Mouse (Mus musculus) forebrain, embryonic 11.5 days (tissue): Measurements from ENCODE around the gene Ndufa8. TPM values are rescaled to one million over a fixed set of nuclear protein-coding genes. Genes with fewer than 3 reads are reported as not detected.

Source experiments
- ATAC-seq: fragments of 200-750 bp; cut with Nextera tagmentation; replicated peaks from 2 replicates; pipeline ENCODE4 v1.8.0; 2017; ENCODE audit warnings: moderate TSS enrichment; ENCODE audit not compliant: low FRiP score
- DNase-seq: peaks from one replicate; pipeline ENCODE4 v3.0.0-alpha.2; 2017; ENCODE audit warnings: low spot score
- H3K27ac ChIP-seq: fragments of 300-500 bp; sonication (generic); 2 replicates; pipeline ENCODE4 v1.5.1; 2014; ENCODE audit warnings: low read depth, low read length
- H3K27me3 ChIP-seq: fragments of 300-500 bp; sonication (generic); 2 replicates; pipeline ENCODE4 v1.6.1; 2014; ENCODE audit warnings: mild to moderate bottlenecking, low read length, mixed read lengths; ENCODE audit not compliant: control insufficient read depth, insufficient read depth
- H3K36me3 ChIP-seq: fragments of 300-500 bp; sonication (generic); 2 replicates; pipeline ENCODE4 v1.6.1; 2014; ENCODE audit warnings: mild to moderate bottlenecking, low read length, moderate library complexity, mixed read lengths; ENCODE audit not compliant: control insufficient read depth, insufficient read depth
- H3K4me1 ChIP-seq: fragments of 300-500 bp; sonication (generic); replicated peaks from 2 replicates; pipeline ENCODE4 v1.6.1; 2014; ENCODE audit warnings: low read length, mixed read lengths; ENCODE audit not compliant: control insufficient read depth, insufficient read depth
- H3K4me2 ChIP-seq: fragments of 300-500 bp; sonication (generic); 2 replicates; pipeline ENCODE4 v1.6.1; 2014; ENCODE audit warnings: low read depth, mild to moderate bottlenecking, low read length, moderate library complexity, mixed read lengths; ENCODE audit not compliant: severe bottlenecking
- H3K4me3 ChIP-seq: fragments of 300-500 bp; sonication (generic); 2 replicates; pipeline ENCODE4 v1.5.1; 2014; ENCODE audit warnings: low read depth, low read length
- H3K9ac ChIP-seq: fragments of 300-500 bp; sonication (generic); 2 replicates; pipeline ENCODE4 v1.6.1; 2014; ENCODE audit warnings: low read length
- H3K9me3 ChIP-seq: fragments of 300-500 bp; sonication (generic); 2 replicates; pipeline ENCODE4 v1.6.1; 2016; ENCODE audit warnings: low read length, mixed read lengths; ENCODE audit not compliant: control insufficient read depth
- WGBS: fragments of 180-500 bp; shearing (Covaris S2); extraction: QIAGEN DNeasy Blood & Tissue Kit; methylation state at CpG from one replicate; pipeline ENCODE4 v1.1.7; 2014; 5-methylcytosine and 5-hydroxymethylcytosine counted together
- polyA plus RNA-seq: library from polyadenylated mRNA; unstranded; fragments of >200 nt; fragmentation: Nextera tagmentation; extraction: Ambion mirVana; gene quantifications from 2 replicates; pipeline ENCODE4 v1.2.1, GENCODE M21; 2014

Gene Ndufa8
- polyA plus RNA-seq, 1 experiment from 2014 or later: 177 TPM

DNA sequence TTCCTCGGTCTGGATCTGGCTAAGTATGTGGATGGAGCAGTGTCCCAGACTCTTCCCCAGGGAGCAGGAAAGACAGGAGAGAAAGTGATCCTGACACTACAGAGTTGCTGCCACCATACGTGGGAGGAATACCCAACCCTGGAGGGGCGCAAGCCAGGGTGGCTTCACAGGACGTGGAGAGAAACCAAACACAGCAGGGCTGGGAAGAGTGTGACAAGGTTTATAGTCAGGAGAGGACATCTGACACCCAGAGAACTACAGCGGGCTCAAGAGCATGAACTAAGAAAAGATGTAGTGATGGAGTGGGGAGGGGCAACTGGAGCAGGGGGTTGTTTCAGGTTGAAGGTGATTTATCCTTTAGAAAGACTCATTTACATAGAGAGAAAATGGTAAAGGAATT is 12.2 kb upstream of the Ndufa8 start:
- H3K9me3 ChIP-seq: no peaks in the 10 kb centered on the region
- H3K36me3 ChIP-seq: no peaks in the 10 kb centered on the region
- no peak overlapping the region for H3K4me2 ChIP-seq
- H3K4me3 ChIP-seq: no peak overlapping the region
- H3K4me1 ChIP-seq: no peaks in the 10 kb centered on the region
- no peak for DNase-seq
- no peak overlapping the region for H3K27ac ChIP-seq
- H3K27me3 ChIP-seq: no peaks in the 10 kb centered on the region
- WGBS: 78% methylated on average over 5 of the region's 5 CpGs
- H3K9ac ChIP-seq: no peak overlapping the region
- no peak for ATAC-seq

DNA sequence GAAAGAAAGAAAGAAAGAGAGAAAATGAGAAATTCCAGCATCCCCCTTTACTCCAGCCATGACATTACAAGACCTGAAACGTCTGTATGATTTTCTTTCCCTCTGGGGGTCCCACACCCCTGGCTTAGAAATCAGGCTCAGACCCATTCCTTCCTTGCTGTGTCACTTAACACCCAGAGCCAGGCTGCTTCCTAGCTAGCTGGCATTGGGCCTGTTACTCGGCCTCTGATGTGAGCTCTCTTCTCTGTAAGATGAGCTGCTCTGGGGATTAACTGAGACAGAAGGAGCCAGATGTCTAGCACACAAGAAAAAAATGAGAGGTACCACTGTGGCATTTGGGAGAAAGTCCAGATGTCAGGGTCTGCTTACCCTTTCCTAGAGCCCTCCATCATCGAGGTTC is 7.0 kb upstream of the Ndufa8 start:
- Histone ChIP-seq H3K36me3 (no peaks in the 10 kb centered on the region), H3K4me1 (no peaks in the 10 kb centered on the region), H3K27ac (no peak overlapping the region), H3K9me3 (no peaks in the 10 kb centered on the region), H3K4me3 (no peak overlapping the region), H3K9ac (no peak overlapping the region), H3K4me2 (no peak overlapping the region), H3K27me3 (no peaks in the 10 kb centered on the region)
- DNase-seq (no peak), ATAC-seq (no peak)
- 61% methylated on average over 3 of the region's 3 CpGs for WGBS

DNA sequence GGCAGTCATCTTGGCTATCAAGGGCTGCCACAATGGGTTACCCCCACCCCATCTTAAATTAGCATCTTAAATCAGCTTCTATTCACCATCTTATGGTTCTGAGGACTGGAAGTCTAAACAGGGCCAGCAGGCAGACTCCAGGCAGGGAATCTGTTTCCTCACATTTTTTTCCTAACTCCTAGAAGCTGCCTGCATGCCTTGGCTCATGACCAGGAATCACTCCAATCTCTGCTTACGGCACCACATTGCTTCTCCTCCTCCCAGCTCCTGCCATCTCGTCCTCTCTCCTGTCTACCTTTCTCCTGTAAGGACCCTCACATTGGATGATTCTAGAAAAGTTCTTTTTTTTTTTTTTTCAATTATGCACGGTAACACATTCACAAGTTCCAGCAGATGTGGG is 4.0 kb upstream of the Ndufa8 start:
- DNase-seq: no peak
- H3K9me3 ChIP-seq: no peaks in the 10 kb centered on the region
- no peaks in the 10 kb centered on the region for H3K36me3 ChIP-seq
- no peak overlapping the region for H3K9ac ChIP-seq
- H3K4me3 ChIP-seq: no peak overlapping the region
- 80% methylated on average over 3 of the region's 3 CpGs for WGBS
- H3K27me3 ChIP-seq: no peaks in the 10 kb centered on the region
- no peak for ATAC-seq
- no peak overlapping the region for H3K4me2 ChIP-seq
- H3K4me1 ChIP-seq: peaks cover 2% of the 10 kb centered on the region
- no peak overlapping the region for H3K27ac ChIP-seq

DNA sequence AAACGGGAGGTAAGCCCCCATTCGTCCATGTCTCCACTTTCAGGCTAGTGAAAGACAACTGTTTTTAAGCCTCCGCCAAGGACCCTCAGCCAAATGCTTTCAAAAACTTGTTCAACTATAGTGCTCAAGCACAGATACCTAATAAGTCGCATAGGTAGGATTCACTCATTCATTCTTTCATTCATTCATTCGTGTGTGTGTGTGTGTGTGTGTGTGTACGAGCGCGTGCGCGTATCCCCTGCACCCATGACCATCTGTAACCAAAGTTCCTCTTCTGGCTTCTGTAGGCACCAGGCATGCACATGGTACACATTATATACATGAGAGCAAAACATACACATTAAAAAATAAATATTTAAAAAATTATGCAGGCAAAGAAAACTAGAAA is 355 bp upstream of the Ndufa8 start:
- H3K4me1 ChIP-seq: peaks cover 5% of the 10 kb centered on the region
- peak; percentile 65 for ATAC-seq
- WGBS: 40% methylated on average over 10 of the region's 10 CpGs
- no peak overlapping the region for H3K27ac ChIP-seq
- no peaks in the 10 kb centered on the region for H3K27me3 ChIP-seq
- DNase-seq: no peak
- peak overlapping the region; percentile 63 for H3K4me2 ChIP-seq
- no peaks in the 10 kb centered on the region for H3K36me3 ChIP-seq
- H3K9ac ChIP-seq: no peak overlapping the region
- H3K9me3 ChIP-seq: no peaks in the 10 kb centered on the region
- peak overlapping the region; percentile 62; the same call in 1 of the 2 replicates for H3K4me3 ChIP-seq

DNA sequence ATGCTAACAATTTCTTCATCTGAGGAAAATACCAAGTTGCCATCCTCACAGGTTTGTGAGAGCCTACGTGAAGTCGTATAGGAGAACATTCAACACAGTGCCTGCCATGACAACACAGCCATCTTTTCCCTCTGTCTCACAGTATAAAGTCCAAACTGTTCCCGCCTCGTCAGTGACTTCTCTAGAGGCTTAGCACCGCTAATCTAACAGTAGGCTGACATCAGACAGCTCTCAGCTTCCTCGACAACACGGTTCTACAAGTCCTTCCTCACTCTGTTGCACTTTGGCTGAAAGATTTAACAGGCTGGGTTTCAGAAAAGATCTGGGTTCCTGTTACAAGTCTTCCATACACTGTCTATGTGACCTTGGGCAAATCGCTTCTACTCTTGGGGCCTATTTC is 1.0 kb downstream of the Ndufa8 start:
- Histone ChIP-seq H3K27ac (no peak overlapping the region), H3K9me3 (no peaks in the 10 kb centered on the region), H3K4me2 (peak overlapping the region; percentile 63), H3K4me3 (peak overlapping the region; percentile 62), H3K4me1 (peaks cover 5% of the 10 kb centered on the region), H3K27me3 (no peaks in the 10 kb centered on the region), H3K9ac (peak overlapping the region; percentile 75), H3K36me3 (no peaks in the 10 kb centered on the region; the same call in 1 of the 2 replicates)
- DNase-seq: no peak
- no peak for ATAC-seq
- WGBS: 78% methylated on average over 8 of the region's 8 CpGs

DNA sequence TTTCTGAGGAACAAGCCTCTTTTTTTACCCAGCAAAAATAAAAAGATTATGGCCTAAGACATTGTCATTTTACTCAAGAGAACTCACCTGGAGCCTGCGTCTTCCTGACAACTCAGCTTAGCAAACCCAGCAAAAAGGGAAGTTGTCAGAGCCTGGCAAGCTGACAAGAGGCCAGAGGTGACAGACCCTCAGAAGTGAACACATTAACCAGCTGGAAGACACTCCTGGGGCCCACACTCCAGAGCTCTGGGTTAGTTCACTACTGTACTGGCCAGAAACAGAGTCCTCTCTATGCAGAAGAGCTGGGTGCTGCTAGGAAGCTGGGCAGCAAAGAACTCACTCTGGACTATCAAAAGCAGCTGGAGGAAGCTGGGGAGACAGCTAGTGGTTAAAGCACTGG is 8.3 kb downstream of the Ndufa8 start:
- DNase-seq (no peak), ATAC-seq (no peak)
- no peaks in the 10 kb centered on the region; the same call in 1 of the 2 replicates for H3K36me3 ChIP-seq
- H3K9ac ChIP-seq: no peak overlapping the region
- no peak overlapping the region for H3K4me3 ChIP-seq
- no peak overlapping the region for H3K4me2 ChIP-seq
- 95% methylated on average over 1 of the region's 1 CpGs for WGBS
- H3K9me3 ChIP-seq: no peaks in the 10 kb centered on the region
- H3K4me1 ChIP-seq: no peaks in the 10 kb centered on the region
- no peaks in the 10 kb centered on the region for H3K27me3 ChIP-seq
- H3K27ac ChIP-seq: no peak overlapping the region

DNA sequence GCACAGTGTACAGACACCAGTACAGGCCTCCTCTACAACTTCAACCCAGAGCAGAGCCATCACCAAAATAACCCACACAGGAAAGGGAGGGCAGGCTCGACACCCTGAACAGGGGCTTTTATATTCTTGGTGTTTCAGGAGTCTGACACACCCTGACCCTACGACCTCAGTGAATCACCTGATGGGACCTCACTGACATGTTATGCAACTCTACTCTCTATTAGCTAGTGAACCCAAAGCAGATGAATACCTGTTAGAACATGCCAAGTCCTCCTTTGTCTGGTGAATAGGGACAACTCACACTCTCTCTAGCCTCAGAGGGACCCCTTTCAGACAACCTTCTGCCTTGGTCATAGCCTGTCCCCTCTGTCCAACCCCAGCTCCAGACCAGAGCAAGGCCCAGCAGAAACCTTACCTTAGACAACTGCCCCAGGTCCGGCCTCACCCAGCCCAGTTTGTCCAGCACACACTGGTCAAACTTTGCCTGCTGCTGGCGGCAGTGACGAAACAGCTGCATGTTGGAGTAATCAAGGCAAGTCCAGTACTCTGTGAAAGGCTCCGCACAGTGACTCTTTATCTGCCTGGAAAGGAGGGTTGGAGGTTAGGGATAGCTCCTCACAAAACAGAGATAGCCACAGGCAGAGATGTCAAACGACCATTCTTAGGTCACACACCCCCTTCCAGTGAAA is 9.8 kb downstream of the Ndufa8 start:
- WGBS: 84% methylated on average over 7 of the region's 7 CpGs
- no peak overlapping the region for H3K9ac ChIP-seq
- no peak for DNase-seq
- H3K27ac ChIP-seq: no peak overlapping the region
- no peak overlapping the region for H3K4me2 ChIP-seq
- H3K4me3 ChIP-seq: no peak overlapping the region
- H3K4me1 ChIP-seq: no peaks in the 10 kb centered on the region
- no peak for ATAC-seq
- H3K36me3 ChIP-seq: no peaks in the 10 kb centered on the region; the same call in 1 of the 2 replicates
- no peaks in the 10 kb centered on the region for H3K9me3 ChIP-seq
- H3K27me3 ChIP-seq: no peaks in the 10 kb centered on the region

DNA sequence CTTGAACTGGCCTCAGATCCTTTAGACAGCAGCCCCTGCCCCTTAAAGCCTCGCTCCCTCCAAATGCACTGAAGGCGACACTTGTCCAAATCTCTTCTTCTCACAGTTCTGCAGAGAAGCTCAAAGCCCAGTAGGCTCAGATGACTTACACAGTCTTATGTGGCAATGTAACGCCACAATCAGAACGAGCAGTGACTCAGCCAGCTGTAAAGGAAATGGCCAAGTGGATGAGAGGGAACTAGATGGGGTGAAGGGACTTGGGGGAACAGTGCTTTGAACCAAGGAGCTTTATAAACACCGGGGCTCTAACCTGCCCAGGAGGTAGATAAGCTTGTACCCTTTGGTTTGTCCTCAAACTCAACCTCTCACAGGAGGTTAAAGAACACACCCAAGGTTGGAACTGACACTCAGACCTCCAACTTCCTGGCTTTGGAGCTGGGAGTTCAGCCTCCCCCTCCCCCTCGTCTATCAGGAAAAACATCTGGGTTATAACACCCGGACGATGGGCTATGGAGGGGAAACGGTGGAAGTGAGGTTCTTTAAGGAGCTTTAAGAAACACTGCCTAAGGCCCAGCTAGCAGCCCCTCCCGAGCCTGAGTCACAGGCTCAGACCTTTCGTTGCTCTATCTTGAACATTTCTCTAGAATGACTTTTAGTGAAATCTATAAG is 13.7 kb downstream of the Ndufa8 start:
- H3K36me3 ChIP-seq: no peaks in the 10 kb centered on the region
- WGBS: 89% methylated on average over 11 of the region's 11 CpGs

DNA sequence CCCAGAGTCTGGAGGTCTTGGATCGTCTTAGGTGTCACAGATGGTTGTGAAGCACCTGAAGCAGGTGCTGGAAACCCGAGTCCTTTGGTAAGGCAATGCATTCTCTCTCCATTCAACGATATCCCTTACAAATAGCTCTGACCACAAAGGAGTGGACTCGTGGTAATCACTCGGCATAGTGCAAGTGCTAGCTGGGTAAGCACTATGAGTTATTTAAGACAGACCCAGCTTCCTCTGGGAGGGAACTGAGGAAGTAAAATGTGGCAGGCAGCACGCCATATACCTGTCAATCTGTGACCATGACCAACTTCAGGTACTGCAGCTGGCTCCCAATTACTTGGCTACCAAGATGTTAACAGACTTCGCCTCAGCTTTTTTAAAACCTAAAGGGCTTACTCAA is 14.3 kb downstream of the Ndufa8 start:
- WGBS: 91% methylated on average over 7 of the region's 7 CpGs
- no peak overlapping the region for H3K4me2 ChIP-seq
- no peaks in the 10 kb centered on the region for H3K27me3 ChIP-seq
- H3K36me3 ChIP-seq: no peaks in the 10 kb centered on the region
- H3K9me3 ChIP-seq: no peaks in the 10 kb centered on the region; the same call in 1 of the 2 replicates
- H3K27ac ChIP-seq: no peak overlapping the region
- ATAC-seq (no peak), DNase-seq (no peak)
- H3K4me3 ChIP-seq: no peak overlapping the region
- no peak overlapping the region for H3K9ac ChIP-seq
- no peaks in the 10 kb centered on the region for H3K4me1 ChIP-seq

More for the DNA sequence above, 13.7 kb downstream of the Ndufa8 start:
- DNase-seq (no peak), ATAC-seq (no peak)
- Histone ChIP-seq H3K4me3 (no peak overlapping the region), H3K9ac (no peak overlapping the region), H3K4me2 (no peak overlapping the region), H3K27ac (no peak overlapping the region), H3K4me1 (no peaks in the 10 kb centered on the region), H3K27me3 (no peaks in the 10 kb centered on the region), H3K9me3 (no peaks in the 10 kb centered on the region; the same call in 1 of the 2 replicates)
